Mouse (Mus musculus) ES-E14 (cell line): ENCODE results near the gene Sfta2. TPM values are rescaled to one million over a fixed set of nuclear protein-coding genes. Genes with fewer than 3 reads are reported as not detected.

ENCODE experiments used
- DNase-seq: peaks from one replicate; pipeline ENCODE4 v3.0.0-alpha.2; 2013; ENCODE audit warnings: low read depth, low spot score
- H3K27ac ChIP-seq: 2 replicates; pipeline ENCODE4 v1.5.1; 2012; ENCODE audit warnings: low read depth, mild to moderate bottlenecking, low read length, moderate library complexity, mixed read lengths; ENCODE audit not compliant: poor library complexity, insufficient read depth, severe bottlenecking
- H3K36me3 ChIP-seq: 2 replicates; pipeline ENCODE4 v1.6.1; 2012; ENCODE audit warnings: mild to moderate bottlenecking, low read length, moderate library complexity, mixed read lengths; ENCODE audit not compliant: control insufficient read depth, poor library complexity, insufficient read depth, severe bottlenecking
- H3K4me1 ChIP-seq, 2 experiments: fragments of 150-350 bp in 1 of 2; sonication (generic) in 1 of 2; 2 replicates each; pipeline ENCODE4 v1.6.1; 2012; ENCODE audit warnings: low read length in 2 of 2, mild to moderate bottlenecking in 1 of 2, mixed read lengths in 1 of 2; ENCODE audit not compliant: control insufficient read depth in 2 of 2, insufficient read depth in 2 of 2, poor library complexity in 1 of 2
- H3K4me3 ChIP-seq, 2 experiments: fragments of 150-350 bp in 1 of 2; sonication (generic) in 1 of 2; 2 replicates each; pipeline ENCODE4 v1.5.1; 2012; ENCODE audit warnings: low read length in 2 of 2, low read depth in 1 of 2, mild to moderate bottlenecking in 1 of 2, mixed read lengths in 1 of 2; ENCODE audit not compliant: insufficient read depth in 1 of 2, poor library complexity in 1 of 2, severe bottlenecking in 1 of 2
- H3K9ac ChIP-seq: 2 replicates; pipeline ENCODE4 v1.6.1; 2012; ENCODE audit warnings: low read depth, mild to moderate bottlenecking, low read length, mixed read lengths; ENCODE audit not compliant: poor library complexity, insufficient read depth, severe bottlenecking
- H3K9me3 ChIP-seq: fragments of 150-350 bp; sonication (generic); 2 replicates; pipeline ENCODE4 v1.6.1; 2012; ENCODE audit warnings: low read depth, mild to moderate bottlenecking, low read length; ENCODE audit not compliant: control insufficient read depth, insufficient read depth
- CHD2 ChIP-seq: IDR thresholded peaks from 2 replicates; pipeline ENCODE4 v1.6.1; 2014; ENCODE audit warnings: mild to moderate bottlenecking, low read depth, low read length, inconsistent platforms
- HCFC1 ChIP-seq: IDR thresholded peaks from 2 replicates; pipeline ENCODE4 v1.6.1; 2012; ENCODE audit warnings: low read length, inconsistent platforms, borderline replicate concordance; ENCODE audit not compliant: insufficient read depth
- MAFK ChIP-seq: IDR thresholded peaks from 2 replicates; pipeline ENCODE4 v1.6.1; 2014; ENCODE audit warnings: mild to moderate bottlenecking, low read depth, low read length, inconsistent platforms; ENCODE audit not compliant: insufficient read depth
- ZC3H11A ChIP-seq: IDR thresholded peaks from 2 replicates; pipeline ENCODE4 v1.6.1; 2012; ENCODE audit warnings: low read depth, mild to moderate bottlenecking, inconsistent platforms, low read length, borderline replicate concordance
- ZNF384 ChIP-seq: IDR thresholded peaks from 2 replicates; pipeline ENCODE4 v1.6.1; 2012; ENCODE audit warnings: low read depth, low read length, inconsistent platforms
- in situ Hi-C, 2 experiments: fragments of 600-800 bp; cut with MboI; formaldehyde crosslinking; loops; one replicate each; pipeline ENCODE4 v1.15.1; 2025; ENCODE audit warnings: low sequenced_read_pairs in 2 of 2, inconsistent platforms in 1 of 2; ENCODE audit not compliant: unreplicated experiment in 2 of 2
- total RNA-seq: library from RNA; depleted of rRNA; stranded (reverse); fragments of 300-350 nt; gene quantifications from 2 replicates; pipeline ENCODE4 v1.2.3, GENCODE M21; 2012; rRNA removed

The Sfta2 gene
- total RNA-seq, 1 experiment: not detected

GRCm38 (mm10) chr17:35698501-35698883 lies 97.1 kb downstream of the Sfta2 start:
- no peak for DNase-seq
- H3K4me3 ChIP-seq: peak overlapping the region in 1 of 2 experiments; percentile 38; a peak in 2 of 4 replicates
- TF ChIP-seq ZC3H11A (no peak), CHD2 (no peak), ZNF384 (no peak)
- peak overlapping the region; percentile 95 for H3K27ac ChIP-seq
- in situ Hi-C loops: no loop called here
- peaks cover 5 to 22% of the 10 kb centered on the region in 2 experiments; a peak in 3 of 4 replicates for H3K4me1 ChIP-seq
- no peaks in the 10 kb centered on the region for H3K9me3 ChIP-seq
- H3K36me3 ChIP-seq: no peaks in the 10 kb centered on the region
- H3K9ac ChIP-seq: no peak overlapping the region

GRCm38 (mm10) chr17:35699919-35700318 lies 98.6 kb downstream of the Sfta2 start:
- in situ Hi-C loops: no loop called here
- Histone ChIP-seq H3K36me3 (no peaks in the 10 kb centered on the region), H3K4me1 (peaks cover 5 to 25% of the 10 kb centered on the region in 2 experiments; a peak in 3 of 4 replicates), H3K9me3 (no peaks in the 10 kb centered on the region), H3K4me3 (peak overlapping the region; percentile 67 to 81), H3K9ac (peak overlapping the region; percentile 72), H3K27ac (no peak overlapping the region)
- DNase-seq: no peak
- TF ChIP-seq ZC3H11A (no peak), HCFC1 (no peak), MAFK (no peak), ZNF384 (no peak)

Other genes starting within 250 kb of the Sfta2 start
- 9.1 and 19.9 TPM in 2 replicates for gene H2-Q4, start 221.9 kb upstream of the Sfta2 start, total RNA-seq
- gene H2-Q6, start 176.7 kb upstream of the Sfta2 start, total RNA-seq: 0.94 and 2.3 TPM in 2 replicates
- 2.1 and 4.8 TPM in 2 replicates for gene H2-Q7, start 162.4 kb upstream of the Sfta2 start, total RNA-seq
- gene H2-Q10, start 131.5 kb upstream of the Sfta2 start, total RNA-seq: 2.1 and 3.1 TPM in 2 replicates
- gene Pou5f1, start 95.5 kb upstream of the Sfta2 start, total RNA-seq: 844 and 868 TPM in 2 replicates
- 7.6 and 10.5 TPM in 2 replicates for gene Tcf19, start 84.7 kb upstream of the Sfta2 start, total RNA-seq
- gene Cchcr1, start 84.4 kb upstream of the Sfta2 start, total RNA-seq: 28.5 and 31.8 TPM in 2 replicates
- 4.3 and 8.9 TPM in 2 replicates for gene Psors1c2, start 68.3 kb upstream of the Sfta2 start, total RNA-seq
- 1.1 and 1.2 TPM in 2 replicates for gene Cdsn, start 49.4 kb upstream of the Sfta2 start, total RNA-seq
- gene 2300002M23Rik, start 34.1 kb upstream of the Sfta2 start, total RNA-seq: 0.22 and 0.42 TPM in 2 replicates
- gene Gm9573, start 25.1 kb downstream of the Sfta2 start, total RNA-seq: not detected in 2 replicates
- 0.85 and 1.1 TPM in 2 replicates for gene Mucl3, start 42.1 kb downstream of the Sfta2 start, total RNA-seq
- 58.5 and 90.3 TPM in 2 replicates for gene Vars2, start 66.0 kb downstream of the Sfta2 start, total RNA-seq
- gene Gtf2h4, start 72.2 kb downstream of the Sfta2 start, total RNA-seq: 75.3 and 83.0 TPM in 2 replicates
- gene Ddr1, start 103.1 kb downstream of the Sfta2 start, total RNA-seq: 46.0 and 78.8 TPM in 2 replicates
- 29.3 and 32.3 TPM in 2 replicates for gene Ier3, start 220.1 kb downstream of the Sfta2 start, total RNA-seq
- 31.6 and 34.6 TPM in 2 replicates for gene Flot1, start 221.7 kb downstream of the Sfta2 start, total RNA-seq
- gene Tubb5, start 236.8 kb downstream of the Sfta2 start, total RNA-seq: 1,077 and 1,157 TPM in 2 replicates
- gene Mdc1, start 240.0 kb downstream of the Sfta2 start, total RNA-seq: 23.8 and 31.7 TPM in 2 replicates